Mouse (Mus musculus): ENCODE measurements at regions not wholly inside any gene's neighbourhood (a gene's known extent, or its start where the extent isn't known, plus 50 kb on each side); places are given as distances from the start of the nearest gene placed in this dataset.

- DNase-seq: no peak
Measured at GRCm38 (mm10) chr8:126673038-126673740, 79.4 kb upstream of the Irf2bp2 start.

GRCm38 (mm10) chr8:126671594-126671993 lies 77.8 kb upstream of the Irf2bp2 start:
- DNase-seq: no peak

- DNase-seq: no peak
Measured at GRCm38 (mm10) chr8:126669919-126670318, 76.1 kb upstream of the Irf2bp2 start.

GRCm38 (mm10) chr8:126669154-126669553 lies 75.4 kb upstream of the Irf2bp2 start:
- DNase-seq: no peak

- no peak for DNase-seq
Measured at GRCm38 (mm10) chr8:126668657-126669025, 74.9 kb upstream of the Irf2bp2 start.

GRCm38 (mm10) chr8:126667721-126668656 lies 74.2 kb upstream of the Irf2bp2 start:
- peak; percentile 78 for DNase-seq

GRCm38 (mm10) chr8:126667086-126667720 lies 73.4 kb upstream of the Irf2bp2 start:
- no peak for DNase-seq

GRCm38 (mm10) chr8:126666327-126667085 lies 72.7 kb upstream of the Irf2bp2 start:
- peak; percentile 100 for DNase-seq

GRCm38 (mm10) chr8:126665581-126666241 lies 71.9 kb upstream of the Irf2bp2 start:
- DNase-seq: peak; percentile 71

GRCm38 (mm10) chr8:126664891-126665290 lies 71.1 kb upstream of the Irf2bp2 start:
- DNase-seq: no peak

GRCm38 (mm10) chr8:126662797-126663784 lies 69.3 kb upstream of the Irf2bp2 start:
- DNase-seq: peak; percentile 56

GRCm38 (mm10) chr8:126662151-126662550 lies 68.4 kb upstream of the Irf2bp2 start:
- no peak for DNase-seq

- no peak for DNase-seq
Measured at GRCm38 (mm10) chr8:126661511-126662142, 67.8 kb upstream of the Irf2bp2 start.

- no peak for DNase-seq
Measured at GRCm38 (mm10) chr8:126660658-126661316, 67.0 kb upstream of the Irf2bp2 start.

- peak; percentile 57 for DNase-seq
Measured at GRCm38 (mm10) chr8:126659691-126660657, 66.2 kb upstream of the Irf2bp2 start.

GRCm38 (mm10) chr8:126657546-126657945 lies 63.8 kb upstream of the Irf2bp2 start:
- DNase-seq: no peak

- DNase-seq: no peak
Measured at GRCm38 (mm10) chr8:126656554-126657260, 62.9 kb upstream of the Irf2bp2 start.

- no peak for DNase-seq
Measured at GRCm38 (mm10) chr8:126655565-126655964, 61.8 kb upstream of the Irf2bp2 start.
